Mouse (Mus musculus): ENCODE measurements around the gene Sel1l2. TPM values are rescaled to one million over a fixed set of nuclear protein-coding genes. Genes with fewer than 3 reads are reported as not detected.

Sel1l2 gene
- total RNA-seq (2021) = not detected
- long read RNA-seq, partial matches to known transcripts = 0 of 1 reads
- long read RNA-seq, other reads (novel, unspliced or antisense) = 1 of 1 reads

GRCm38 (mm10) chr2:140389525-140389924 lies at the start of gene Sel1l2:
TSS of gene Sel1l2 (minus strand) at chr2:140389706.
- DNase-seq (ENCODE audit: low spot score in 2 of 2) = no peak

- no peak for DNase-seq (ENCODE audit: low spot score in 2 of 2)
Measured at GRCm38 (mm10) chr2:140439081-140439480, 49.6 kb upstream of the Sel1l2 start.

- peak in 1 of 2 experiments; percentile 61 for DNase-seq (ENCODE audit: low spot score in 2 of 2)
Measured at GRCm38 (mm10) chr2:140427283-140427682, 37.8 kb upstream of the Sel1l2 start.

GRCm38 (mm10) chr2:140425844-140426243 lies 36.3 kb upstream of the Sel1l2 start:
- no peak for DNase-seq (ENCODE audit: low spot score in 2 of 2)

- peak; percentile 2 to 28 for DNase-seq (ENCODE audit: low spot score in 2 of 2)
Measured at GRCm38 (mm10) chr2:140395744-140396231, 6.3 kb upstream of the Sel1l2 start.

- peak; percentile 98 to 99 for DNase-seq (ENCODE audit: low spot score in 2 of 2)
Measured at GRCm38 (mm10) chr2:140395179-140395578, 5.7 kb upstream of the Sel1l2 start, which contains the start of gene Macrod2. TSS of gene Macrod2 (plus strand) at chr2:140395309.

- DNase-seq (ENCODE audit: low spot score in 2 of 2) = no peak
Measured at GRCm38 (mm10) chr2:140364804-140365203, 24.7 kb downstream of the Sel1l2 start.

GRCm38 (mm10) chr2:140359905-140360304 lies 29.6 kb downstream of the Sel1l2 start:
- DNase-seq (ENCODE audit: low spot score in 2 of 2) = no peak

GRCm38 (mm10) chr2:140342394-140342793 lies 47.1 kb downstream of the Sel1l2 start:
- DNase-seq (ENCODE audit: low spot score in 2 of 2) = no peak

- no peak for DNase-seq (ENCODE audit: low spot score in 2 of 2)
Measured at GRCm38 (mm10) chr2:140330508-140331306, 58.8 kb downstream of the Sel1l2 start.

- no peak for DNase-seq (ENCODE audit: low spot score in 2 of 2)
Measured at GRCm38 (mm10) chr2:140302976-140303708, 86.4 kb downstream of the Sel1l2 start.

- DNase-seq (ENCODE audit: low spot score in 2 of 2) = no peak
Measured at GRCm38 (mm10) chr2:140297155-140297554, 92.4 kb downstream of the Sel1l2 start.

- peak in 1 of 2 experiments; percentile 45 for DNase-seq (ENCODE audit: low spot score in 2 of 2)
Measured at GRCm38 (mm10) chr2:140293820-140294219, 95.7 kb downstream of the Sel1l2 start.

- no peak for DNase-seq (ENCODE audit: low spot score in 2 of 2)
Measured at GRCm38 (mm10) chr2:140280808-140281207, 108.7 kb downstream of the Sel1l2 start.

- no peak for DNase-seq (ENCODE audit: low spot score in 2 of 2)
Measured at GRCm38 (mm10) chr2:140255595-140256141, 133.8 kb downstream of the Sel1l2 start.

GRCm38 (mm10) chr2:140254256-140254655 lies 135.2 kb downstream of the Sel1l2 start:
- DNase-seq (ENCODE audit: low spot score in 2 of 2) = no peak

GRCm38 (mm10) chr2:140243105-140243504 lies 146.4 kb downstream of the Sel1l2 start:
- DNase-seq (ENCODE audit: low spot score in 2 of 2) = no peak

- no peak for DNase-seq (ENCODE audit: low spot score in 2 of 2)
Measured at GRCm38 (mm10) chr2:140242398-140242797, 147.1 kb downstream of the Sel1l2 start.

- peak in 1 of 2 experiments; percentile 28 for DNase-seq (ENCODE audit: low spot score in 2 of 2)
Measured at GRCm38 (mm10) chr2:140237245-140237644, 152.3 kb downstream of the Sel1l2 start.

- DNase-seq (ENCODE audit: low spot score in 2 of 2) = no peak
Measured at GRCm38 (mm10) chr2:140230295-140230694, 159.2 kb downstream of the Sel1l2 start.

- DNase-seq (ENCODE audit: low spot score in 2 of 2) = no peak
Measured at GRCm38 (mm10) chr2:140220325-140220724, 169.2 kb downstream of the Sel1l2 start.

GRCm38 (mm10) chr2:140215965-140216364 lies 173.5 kb downstream of the Sel1l2 start:
- DNase-seq (ENCODE audit: low spot score in 2 of 2) = peak in 1 of 2 experiments; percentile 20
